Mouse (Mus musculus) inflammation-experienced regulatory T-cells, adult 6 months (primary cell): ENCODE results near the gene Iqgap1. TPM values are rescaled to one million over a fixed set of nuclear protein-coding genes. Genes with fewer than 3 reads are reported as not detected.

ENCODE experiments used
- polyA plus RNA-seq, 3 experiments: library from polyadenylated mRNA; unstranded; fragments of 100-300 nt; shearing (Covaris generic); gene quantifications; one replicate each; pipeline ENCODE4 v1.2.1; 2017

Gene Iqgap1
- polyA plus RNA-seq, 3 experiments from 2014 or later: 197 to 297 (median 271) TPM

Other genes with a start within 250 kb of the Iqgap1 start
- gene Crtc3, start 137.1 kb downstream of the Iqgap1 start, polyA plus RNA-seq: 10 to 100 TPM in 2 of 3 experiments, 1 to 10 TPM in 1; 8.7 to 24.0 (median 21.0) TPM
- 1 to 10 TPM; 2.4 to 3.1 (median 2.6) TPM for gene Zscan2, start 34.9 kb upstream of the Iqgap1 start, polyA plus RNA-seq
- gene Wdr73, start 75.3 kb upstream of the Iqgap1 start, polyA plus RNA-seq: 10 to 100 TPM; 18.5 to 29.9 (median 29.1) TPM
- gene Nmb, start 79.1 kb upstream of the Iqgap1 start, polyA plus RNA-seq: 10 to 100 TPM; 70.6 to 79.3 (median 79.1) TPM
- gene Sec11a, start 121.8 kb upstream of the Iqgap1 start, polyA plus RNA-seq: 100 to 1,000 TPM; 248 to 321 (median 312) TPM
- gene Zfp592, start 167.7 kb upstream of the Iqgap1 start, polyA plus RNA-seq: 10 to 100 TPM; 12.8 to 21.3 (median 19.8) TPM
- gene Alpk3, start 231.6 kb upstream of the Iqgap1 start, polyA plus RNA-seq: under 1 TPM; 0.17 to 0.50 (median 0.24) TPM